Mouse (Mus musculus): Measurements from ENCODE around the gene Mogat1.
"Not testable (repeated sequence)": the region's sequence is repeated elsewhere in the genome, so short reads cannot be mapped to it uniquely, and the experiment has no call there.

The Mogat1 gene

GRCm38 (mm10) chr1:78536310-78537164 is 25.7 kb downstream of the Mogat1 start:
- DNase-seq (ENCODE audit: low spot score), result peak; percentile 74

- DNase-seq (ENCODE audit: low spot score), result peak; percentile 86
Observed at GRCm38 (mm10) chr1:78537494-78538010, 26.8 kb downstream of the Mogat1 start.

GRCm38 (mm10) chr1:78538396-78538795 is 27.6 kb downstream of the Mogat1 start:
- DNase-seq (ENCODE audit: low spot score), result no peak

GRCm38 (mm10) chr1:78539166-78539565 is 28.4 kb downstream of the Mogat1 start:
- no peak for DNase-seq (ENCODE audit: low spot score)

- DNase-seq (ENCODE audit: low spot score), result not testable (repeated sequence)
Observed at GRCm38 (mm10) chr1:78543631-78544030, 32.8 kb downstream of the Mogat1 start.

GRCm38 (mm10) chr1:78546258-78546657 is 35.5 kb downstream of the Mogat1 start:
- no peak for DNase-seq (ENCODE audit: low spot score)

GRCm38 (mm10) chr1:78548961-78549360 is 38.2 kb downstream of the Mogat1 start:
- DNase-seq (ENCODE audit: low spot score), result no peak

- DNase-seq (ENCODE audit: low spot score), result no peak
Observed at GRCm38 (mm10) chr1:78554012-78554666, 43.3 kb downstream of the Mogat1 start.

- DNase-seq (ENCODE audit: low spot score), result no peak
Observed at GRCm38 (mm10) chr1:78566963-78567362, 56.2 kb downstream of the Mogat1 start.

- DNase-seq (ENCODE audit: low spot score), result no peak
Observed at GRCm38 (mm10) chr1:78567421-78567820, 56.6 kb downstream of the Mogat1 start.

GRCm38 (mm10) chr1:78567834-78568507 is 57.2 kb downstream of the Mogat1 start:
- DNase-seq (ENCODE audit: low spot score), result no peak

GRCm38 (mm10) chr1:78569617-78570016 is 58.8 kb downstream of the Mogat1 start:
- DNase-seq (ENCODE audit: low spot score), result no peak

- peak; percentile 21 for DNase-seq (ENCODE audit: low spot score)
Observed at GRCm38 (mm10) chr1:78585080-78585479, 74.3 kb downstream of the Mogat1 start.

GRCm38 (mm10) chr1:78586986-78587385 is 76.2 kb downstream of the Mogat1 start:
- DNase-seq (ENCODE audit: low spot score), result no peak

Measured in left cerebral cortex, adult 11 months (tissue).